Mouse (Mus musculus) kidney, adult 2 months (tissue): ENCODE results near the gene Sspo.

Experiments used
- CTCF ChIP-seq: fragments of 200-500 bp; conservative IDR thresholded peaks from 2 replicates; pipeline ENCODE4 v1.5.1; 2011; ENCODE audit warnings: low read depth, mild to moderate bottlenecking, control low read depth, low read length, moderate library complexity, mixed read lengths; ENCODE audit not compliant: insufficient read depth, insufficient read length
- POLR2A ChIP-seq: fragments of 200-500 bp; IDR thresholded peaks from one replicate; pipeline ENCODE4 v1.6.1; 2011; ENCODE audit warnings: low read depth, low read length, control low read depth

DNA sequence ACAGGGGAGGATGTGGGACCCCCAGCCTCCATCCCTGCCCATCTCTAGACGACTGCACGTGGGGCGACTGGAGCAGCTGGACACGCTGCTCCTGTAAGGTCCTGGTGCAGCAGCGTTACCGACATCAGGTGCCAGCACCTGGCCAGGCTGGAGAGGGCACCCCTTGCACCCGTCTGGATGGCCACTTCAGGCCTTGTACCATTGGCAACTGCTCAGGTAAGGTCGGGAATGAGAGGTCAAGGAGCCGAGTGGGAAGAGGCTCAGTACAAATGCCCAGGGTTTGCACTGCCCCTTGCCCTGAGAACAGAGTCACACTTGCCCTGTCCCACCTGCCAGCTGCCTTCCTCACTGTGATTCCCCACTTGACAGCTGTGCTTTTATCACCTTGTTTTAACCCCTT is 43.3 kb downstream of the Sspo start:
- TF ChIP-seq CTCF (no peak), POLR2A (no peak)
